Mouse (Mus musculus) liver, adult 2 months (tissue): ENCODE measurements at regions not wholly inside any gene's neighbourhood (a gene's known extent, or its start where the extent isn't known, plus 50 kb on each side); places are given as distances from the start of the nearest gene placed in this dataset.

Source experiments
- DNase-seq: peaks from one replicate; pipeline ENCODE4 v3.0.0-alpha.2; 2011; ENCODE audit warnings: low read depth, low spot score; ENCODE audit errors: extremely low read depth
- H3K27ac ChIP-seq: fragments of 200-500 bp; replicated peaks from 2 replicates; pipeline ENCODE4 v1.5.1; 2012; ENCODE audit warnings: low read depth, mild to moderate bottlenecking, control low read depth, inconsistent platforms, low read length; ENCODE audit not compliant: insufficient read depth
- H3K27me3 ChIP-seq: fragments of 200-500 bp; 2 replicates; pipeline ENCODE4 v1.6.1; 2012; ENCODE audit warnings: mild to moderate bottlenecking, moderate library complexity, low read length, inconsistent platforms; ENCODE audit not compliant: control insufficient read depth, insufficient read depth
- H3K36me3 ChIP-seq: fragments of 200-500 bp; 2 replicates; pipeline ENCODE4 v1.6.1; 2012; ENCODE audit warnings: low read length, inconsistent platforms; ENCODE audit not compliant: control insufficient read depth, insufficient read depth
- H3K4me1 ChIP-seq: fragments of 200-500 bp; 2 replicates; pipeline ENCODE4 v1.6.1; 2011; ENCODE audit warnings: low read length; ENCODE audit not compliant: control insufficient read depth, insufficient read depth
- H3K4me3 ChIP-seq: fragments of 200-500 bp; 2 replicates; pipeline ENCODE4 v1.5.1; 2011; ENCODE audit warnings: low read depth, mild to moderate bottlenecking, control low read depth, low read length, moderate library complexity; ENCODE audit not compliant: insufficient read depth
- H3K79me2 ChIP-seq: fragments of 200-500 bp; 2 replicates; pipeline ENCODE4 v1.6.1; 2012; ENCODE audit warnings: inconsistent platforms, mild to moderate bottlenecking, low read length, moderate library complexity; ENCODE audit not compliant: control insufficient read depth, insufficient read depth
- H3K9ac ChIP-seq: fragments of 200-500 bp; 2 replicates; pipeline ENCODE4 v1.6.1; 2012; ENCODE audit warnings: low read depth, mild to moderate bottlenecking, control low read depth, inconsistent platforms, low read length
- CTCF ChIP-seq: fragments of 200-500 bp; IDR thresholded peaks from 2 replicates; pipeline ENCODE4 v1.5.1; 2011; ENCODE audit warnings: low read depth, low read length, control low read depth
- POLR2A ChIP-seq: fragments of 200-500 bp; IDR thresholded peaks from 2 replicates; pipeline ENCODE4 v1.6.1; 2011; ENCODE audit warnings: low read length, control low read depth; ENCODE audit not compliant: insufficient read depth; ENCODE audit errors: extremely low read depth
- WGBS: fragments of 180-500 bp; shearing (Covaris S2); methylation state at CpG from one replicate; pipeline ENCODE4 v1.1.7; 2018; 5-methylcytosine and 5-hydroxymethylcytosine counted together

DNA sequence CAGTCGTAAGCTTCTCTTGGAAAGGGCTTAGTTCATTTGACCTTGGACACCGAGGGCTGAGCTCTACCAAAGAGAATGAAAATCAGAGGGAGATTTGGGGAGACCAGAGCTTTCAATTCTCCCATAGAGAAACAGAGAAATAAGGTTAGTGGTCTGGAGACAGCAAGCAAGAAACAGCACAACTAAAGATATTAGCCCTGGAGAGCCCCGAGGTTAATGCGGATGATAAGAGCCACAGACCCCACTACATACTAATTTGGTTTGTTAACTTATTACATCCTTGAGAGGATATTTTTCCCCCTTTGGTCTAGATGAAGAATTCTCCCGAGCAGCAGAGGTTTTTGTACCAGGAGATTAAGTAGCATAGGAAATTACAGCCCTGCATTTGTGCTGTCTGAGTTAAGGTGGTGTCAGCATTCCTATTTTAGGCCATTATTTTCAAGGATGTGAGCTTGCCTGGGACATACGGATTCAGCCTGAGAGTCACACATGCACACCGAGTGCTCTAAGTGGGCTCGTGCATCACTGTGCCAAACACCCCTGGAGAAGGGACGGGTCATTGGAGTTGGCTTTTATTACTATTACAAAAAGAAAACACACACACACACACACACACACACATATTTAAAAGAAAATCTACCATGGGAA, 147.4 kb upstream of the C9orf72 start:
- no peak for TF ChIP-seq CTCF
- TF ChIP-seq POLR2A: no peak
- Histone ChIP-seq H3K4me3 (no peak overlapping the region), H3K4me1 (no peaks in the 10 kb centered on the region), H3K27ac (no peak overlapping the region), H3K36me3 (no peaks in the 10 kb centered on the region), H3K27me3 (no peaks in the 10 kb centered on the region), H3K79me2 (no peaks in the 10 kb centered on the region), H3K9ac (no peak overlapping the region)
- 57% methylated on average over 9 of the region's 9 CpGs for WGBS
- no peak for DNase-seq

DNA sequence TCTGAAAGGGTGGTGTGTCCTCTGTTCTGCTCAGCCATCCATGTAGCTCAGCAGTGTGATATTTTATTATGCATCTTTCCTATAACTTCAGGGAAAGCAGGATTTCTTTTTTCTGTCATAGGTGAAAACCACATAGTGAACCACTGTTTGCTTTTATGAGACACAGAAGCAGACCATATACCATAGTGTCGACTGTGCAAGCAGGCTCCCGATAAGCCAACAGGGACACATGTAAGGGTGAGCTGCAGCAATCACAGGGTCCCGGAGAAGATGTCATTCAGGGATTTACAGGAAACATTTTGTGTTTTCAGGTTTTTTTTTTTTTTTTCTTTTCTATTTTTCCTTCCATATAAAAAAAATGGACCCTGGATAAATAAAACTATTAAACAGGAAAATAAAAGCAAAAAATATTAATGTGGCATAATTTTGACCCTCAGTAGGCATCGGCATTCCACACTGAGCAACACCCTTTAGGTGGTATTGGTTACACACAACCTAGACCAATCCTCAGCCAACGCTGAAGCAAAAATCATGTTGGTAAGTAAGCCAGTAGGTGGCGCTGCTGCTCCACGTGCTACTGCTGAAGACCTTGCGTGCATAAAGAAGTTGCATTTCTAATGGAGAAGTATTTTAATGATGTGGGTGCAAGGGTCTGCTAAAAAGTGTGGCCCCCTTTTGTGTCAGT, 146.7 kb upstream of the C9orf72 start:
- WGBS: 23% methylated on average over 8 of the region's 8 CpGs
- H3K36me3 ChIP-seq: no peaks in the 10 kb centered on the region
- peak; percentile 55 for DNase-seq
- no peaks in the 10 kb centered on the region for H3K4me1 ChIP-seq
- TF ChIP-seq POLR2A (no peak), CTCF (peak; percentile 84)
- no peak overlapping the region for H3K4me3 ChIP-seq
- H3K27ac ChIP-seq: no peak overlapping the region
- no peaks in the 10 kb centered on the region for H3K27me3 ChIP-seq
- no peak overlapping the region for H3K9ac ChIP-seq
- H3K79me2 ChIP-seq: no peaks in the 10 kb centered on the region

DNA sequence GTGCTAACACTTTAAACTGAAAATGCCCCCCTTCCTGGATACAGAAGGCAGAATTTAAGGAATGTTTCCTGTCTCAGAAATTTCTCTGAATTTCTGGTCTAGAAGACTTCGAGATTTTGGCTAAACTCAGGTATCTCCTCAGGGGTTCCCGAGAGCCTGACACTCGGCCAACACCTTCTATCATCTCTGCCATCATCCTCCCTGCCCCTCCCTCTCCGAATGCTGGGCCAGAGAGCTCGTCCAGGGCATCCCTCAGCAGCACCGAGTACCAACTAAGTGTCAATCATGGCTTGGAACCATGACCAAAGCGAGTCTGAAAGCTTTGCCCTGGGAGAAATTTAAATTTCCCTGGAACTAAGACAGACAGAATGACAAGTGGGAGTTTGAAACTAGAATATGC, 138.2 kb upstream of the C9orf72 start:
- H3K4me3 ChIP-seq: no peak overlapping the region

DNA sequence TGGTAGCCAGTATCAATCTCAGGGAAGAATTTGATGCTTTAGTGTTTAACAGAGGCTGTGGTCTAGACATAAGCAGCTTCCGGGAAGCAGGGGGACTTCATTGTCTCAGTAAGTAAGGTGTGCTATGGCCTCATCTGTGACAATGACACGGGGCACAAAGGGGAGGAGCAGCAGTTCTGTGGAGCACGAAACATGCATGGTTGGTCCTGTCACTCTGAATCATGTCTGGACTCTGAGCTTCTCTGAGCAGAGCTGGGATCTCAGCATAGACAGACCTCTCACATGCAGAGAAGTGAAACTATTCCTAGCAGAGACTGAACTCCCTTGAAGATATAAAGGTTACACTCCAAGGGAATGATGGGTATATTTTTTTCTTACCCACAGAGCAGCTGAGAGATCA, 136.2 kb upstream of the C9orf72 start:
- WGBS: 82% methylated on average over 3 of the region's 3 CpGs
- Histone ChIP-seq H3K79me2 (no peaks in the 10 kb centered on the region), H3K4me3 (no peak overlapping the region), H3K36me3 (no peaks in the 10 kb centered on the region), H3K27ac (no peak overlapping the region), H3K4me1 (no peaks in the 10 kb centered on the region), H3K9ac (no peak overlapping the region), H3K27me3 (no peaks in the 10 kb centered on the region)
- TF ChIP-seq CTCF (no peak), POLR2A (no peak)
- no peak for DNase-seq

More for the DNA sequence above, 138.2 kb upstream of the C9orf72 start:
- H3K79me2 ChIP-seq: no peaks in the 10 kb centered on the region
- H3K4me1 ChIP-seq: no peaks in the 10 kb centered on the region
- no peaks in the 10 kb centered on the region for H3K36me3 ChIP-seq
- H3K9ac ChIP-seq: no peak overlapping the region
- TF ChIP-seq POLR2A: no peak
- TF ChIP-seq CTCF: no peak
- H3K27me3 ChIP-seq: no peaks in the 10 kb centered on the region
- WGBS: 69% methylated on average over 7 of the region's 7 CpGs
- no peak for DNase-seq
- no peak overlapping the region for H3K27ac ChIP-seq

DNA sequence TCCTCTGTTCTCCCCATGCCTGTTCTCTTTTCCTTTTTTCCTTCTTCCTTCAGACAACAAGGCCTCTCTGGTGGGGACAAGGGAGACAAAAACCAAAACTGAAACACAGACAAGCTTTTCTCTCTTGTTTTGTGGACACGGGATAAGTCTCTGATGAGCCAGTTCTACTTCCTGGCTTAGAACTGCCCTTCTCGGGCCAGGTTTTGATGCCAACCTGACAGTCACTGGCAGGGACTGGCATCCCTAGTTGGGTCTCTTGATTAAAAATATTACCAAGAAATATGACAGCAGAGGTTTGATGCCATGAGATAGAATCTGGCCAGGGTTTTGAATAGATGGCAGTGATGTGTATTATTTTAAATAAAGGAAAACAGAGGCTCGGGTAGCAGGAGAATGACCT, 133.4 kb upstream of the C9orf72 start:
- Histone ChIP-seq H3K4me3 (no peak overlapping the region), H3K9ac (no peak overlapping the region), H3K4me1 (no peaks in the 10 kb centered on the region), H3K36me3 (no peaks in the 10 kb centered on the region), H3K27me3 (no peaks in the 10 kb centered on the region), H3K27ac (no peak overlapping the region), H3K79me2 (no peaks in the 10 kb centered on the region)
- DNase-seq: no peak
- 87% methylated on average over 3 of the region's 3 CpGs for WGBS
- TF ChIP-seq POLR2A: no peak
- TF ChIP-seq CTCF: no peak
